Mouse (Mus musculus) brown adipose tissue, adult 24 weeks (tissue): ENCODE measurements around the gene Gdpd5. TPM values are rescaled to one million over a fixed set of nuclear protein-coding genes. Genes with fewer than 3 reads are reported as not detected.

Experiments used
- H3K27ac ChIP-seq: fragments of 200-500 bp; replicated peaks from 2 replicates; pipeline ENCODE4 v1.5.1; 2012; ENCODE audit warnings: low read depth, mild to moderate bottlenecking, low read length
- H3K4me1 ChIP-seq: fragments of 200-500 bp; 2 replicates; pipeline ENCODE4 v1.6.1; 2012; ENCODE audit warnings: low read length, mixed read lengths; ENCODE audit not compliant: control insufficient read depth, insufficient read depth, insufficient read length
- H3K4me3 ChIP-seq: fragments of 200-500 bp; 2 replicates; pipeline ENCODE4 v1.5.1; 2012; ENCODE audit warnings: low read depth, mild to moderate bottlenecking, low read length, moderate library complexity; ENCODE audit not compliant: insufficient read depth
- polyA plus RNA-seq: library from polyadenylated mRNA; stranded (reverse); fragments of >200 nt; gene quantifications from 2 replicates; pipeline ENCODE4 v1.2.4, GENCODE M21; 2012; ENCODE audit not compliant: missing spikeins, insufficient read depth, insufficient read length

The Gdpd5 gene
- polyA plus RNA-seq, 1 experiment: 10.1 TPM

DNA sequence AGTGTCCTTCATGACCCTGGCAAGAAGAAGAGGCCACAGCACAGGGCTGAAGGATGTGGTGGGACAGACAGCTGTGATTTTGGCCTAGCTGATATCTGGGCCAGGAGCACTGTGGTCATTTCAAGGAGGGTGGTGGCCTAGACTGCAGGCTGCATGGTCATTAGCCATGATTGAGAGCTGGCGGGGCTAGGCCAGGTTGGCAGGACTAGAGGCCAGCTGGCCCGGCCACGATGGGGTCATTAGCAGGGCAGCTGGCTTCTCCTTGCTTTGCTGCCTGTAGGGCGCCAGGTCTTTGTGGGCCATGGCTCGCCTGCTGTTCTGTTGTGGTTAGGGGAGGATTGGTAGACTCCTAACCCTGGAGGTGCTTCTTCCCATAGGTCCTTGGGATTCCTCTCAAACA is 4.8 kb downstream of the Gdpd5 start:
- Histone ChIP-seq H3K27ac (no peak overlapping the region), H3K4me1 (peaks cover 27% of the 10 kb centered on the region)

DNA sequence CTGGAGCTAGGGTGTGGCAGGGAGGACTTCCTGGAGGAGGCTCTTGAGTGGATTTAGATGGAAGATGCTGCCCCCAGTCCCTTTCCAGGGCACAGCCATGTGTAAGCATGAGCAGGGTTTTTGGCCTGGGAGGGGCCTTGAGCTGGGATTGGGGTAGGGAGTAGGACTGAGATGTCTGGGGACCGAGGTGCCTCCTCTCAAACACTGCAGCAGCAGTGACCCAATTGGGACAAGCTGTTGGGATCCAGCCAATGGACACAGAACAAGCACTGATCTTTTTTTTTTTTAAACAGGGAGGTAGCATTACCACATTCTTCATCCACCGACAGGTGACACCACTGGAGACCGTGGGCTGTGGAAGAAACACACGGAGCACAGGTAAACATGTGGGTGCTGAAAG is 5.6 kb downstream of the Gdpd5 start:
- Histone ChIP-seq H3K4me1 (peaks cover 27% of the 10 kb centered on the region), H3K27ac (no peak overlapping the region), H3K4me3 (no peak overlapping the region)

More for the DNA sequence above, 4.8 kb downstream of the Gdpd5 start:
- H3K4me3 ChIP-seq: no peak overlapping the region

DNA sequence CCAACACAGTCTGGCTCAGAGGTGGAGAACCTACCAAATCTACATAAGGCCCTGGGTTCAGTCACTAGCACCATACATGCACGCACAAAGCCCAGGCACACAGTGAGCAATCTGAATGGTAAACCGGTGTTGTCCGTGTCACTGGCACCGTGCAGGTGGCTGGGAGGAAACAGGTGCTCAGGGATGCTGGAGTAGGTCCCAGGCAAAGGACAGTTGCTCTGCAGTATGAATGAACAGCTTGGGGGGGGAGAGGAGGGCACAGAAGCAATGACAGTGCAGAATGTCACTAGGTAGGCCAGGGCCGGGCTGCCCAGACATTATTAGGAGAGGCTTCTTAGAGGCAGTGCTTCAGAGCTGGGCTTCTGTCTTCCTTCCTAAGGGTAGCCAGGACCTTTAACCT is 6.1 kb downstream of the Gdpd5 start:
- H3K4me3 ChIP-seq: no peak overlapping the region
- peaks cover 32% of the 10 kb centered on the region for H3K4me1 ChIP-seq
- H3K27ac ChIP-seq: no peak overlapping the region

DNA sequence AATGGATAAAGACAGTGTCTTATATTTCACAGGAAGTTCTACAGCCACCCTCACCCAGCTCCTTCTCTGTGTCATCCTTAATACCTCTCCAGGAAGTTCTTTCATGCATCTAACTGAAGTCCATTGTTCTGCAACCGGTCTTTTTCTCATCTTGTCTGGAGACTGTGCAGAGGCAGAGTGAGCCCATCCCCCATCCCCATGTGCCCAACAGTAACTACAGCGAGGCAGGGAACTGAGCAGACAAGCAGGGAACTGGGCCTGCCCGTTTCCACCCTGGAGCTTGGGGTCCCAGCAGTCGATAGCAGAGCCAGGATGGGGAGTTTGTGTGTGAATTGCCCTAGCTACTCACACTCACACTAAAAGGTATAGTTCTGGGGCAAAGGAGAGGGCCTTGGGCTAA is 9.3 kb downstream of the Gdpd5 start:
- no peak overlapping the region for H3K27ac ChIP-seq

DNA sequence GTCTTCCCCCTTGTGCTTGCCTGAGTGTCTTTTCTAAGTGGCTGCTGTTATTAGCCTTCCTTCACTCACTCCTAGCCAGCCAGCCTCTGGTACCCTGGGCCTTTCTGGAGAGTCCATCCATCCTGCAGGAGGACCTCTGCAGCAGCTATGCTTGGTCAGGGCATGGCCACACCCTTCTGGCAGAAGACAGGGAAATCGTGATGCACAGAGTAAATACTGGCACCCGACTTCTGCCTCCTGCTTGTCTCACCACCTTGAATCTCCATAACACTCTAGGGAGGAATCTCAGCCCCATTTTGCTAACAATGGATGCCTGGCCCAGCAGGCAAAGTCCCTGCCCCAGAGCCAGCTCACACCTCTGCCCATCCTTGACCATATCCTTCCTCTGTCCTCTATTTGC is 11.5 kb downstream of the Gdpd5 start:
- H3K4me3 ChIP-seq: no peak overlapping the region
- peaks cover 10% of the 10 kb centered on the region for H3K4me1 ChIP-seq
- H3K27ac ChIP-seq: no peak overlapping the region

More for the DNA sequence above, 9.3 kb downstream of the Gdpd5 start:
- Histone ChIP-seq H3K4me1 (peaks cover 14% of the 10 kb centered on the region), H3K4me3 (no peak overlapping the region)

DNA sequence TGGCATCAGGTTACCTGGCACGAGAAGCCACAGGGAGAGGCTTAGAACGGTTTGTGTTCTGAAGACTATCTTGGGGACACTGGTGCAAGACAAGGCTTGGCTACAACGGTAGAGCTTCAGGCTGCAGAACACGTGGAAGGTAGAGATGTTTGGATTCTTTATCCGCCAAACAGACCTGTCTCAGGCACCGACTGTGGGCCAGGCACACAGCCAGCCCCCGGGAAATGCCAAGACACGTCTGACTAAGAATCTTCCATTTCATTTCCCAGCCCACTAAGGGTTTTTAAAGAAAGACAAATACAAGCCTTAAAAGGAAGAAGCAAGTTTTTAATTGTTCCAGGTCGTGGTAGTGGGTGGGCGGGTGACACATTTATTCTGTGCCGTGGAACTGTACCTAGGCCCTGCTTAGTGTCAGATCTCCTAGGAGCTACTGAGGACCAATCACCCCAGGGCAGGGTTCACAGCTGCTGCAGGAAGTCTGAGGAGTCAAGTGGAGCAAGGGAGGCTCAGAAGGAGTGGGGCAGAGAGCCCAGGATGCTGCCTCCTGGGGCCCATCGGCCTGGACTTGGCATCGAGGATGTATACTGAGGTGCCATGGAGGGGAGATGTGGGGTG is 12.6 kb downstream of the Gdpd5 start:
- H3K4me1 ChIP-seq: peaks cover 8% of the 10 kb centered on the region
- H3K27ac ChIP-seq: no peak overlapping the region
- no peak overlapping the region for H3K4me3 ChIP-seq

DNA sequence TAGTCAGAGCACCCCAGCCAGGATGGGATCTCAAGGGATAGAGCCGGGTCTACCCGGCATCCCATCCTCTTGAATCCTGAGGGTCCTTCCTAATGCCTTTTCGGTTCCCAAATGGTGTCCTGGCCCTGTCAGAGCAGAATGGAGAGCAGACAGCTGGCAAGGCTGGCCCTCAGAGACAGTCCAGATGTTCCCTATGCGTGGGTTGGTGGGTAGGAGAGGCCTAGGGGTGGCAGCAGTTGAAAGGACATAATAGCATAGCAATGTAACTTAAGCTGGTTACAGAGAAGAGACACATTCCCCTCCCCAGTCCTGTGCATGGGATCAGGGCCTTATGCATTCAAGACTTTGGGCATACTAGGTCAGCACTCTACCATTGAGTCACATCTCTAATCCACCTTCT is 14.2 kb downstream of the Gdpd5 start:
- peaks cover 8% of the 10 kb centered on the region for H3K4me1 ChIP-seq
- H3K4me3 ChIP-seq: no peak overlapping the region
- H3K27ac ChIP-seq: no peak overlapping the region

DNA sequence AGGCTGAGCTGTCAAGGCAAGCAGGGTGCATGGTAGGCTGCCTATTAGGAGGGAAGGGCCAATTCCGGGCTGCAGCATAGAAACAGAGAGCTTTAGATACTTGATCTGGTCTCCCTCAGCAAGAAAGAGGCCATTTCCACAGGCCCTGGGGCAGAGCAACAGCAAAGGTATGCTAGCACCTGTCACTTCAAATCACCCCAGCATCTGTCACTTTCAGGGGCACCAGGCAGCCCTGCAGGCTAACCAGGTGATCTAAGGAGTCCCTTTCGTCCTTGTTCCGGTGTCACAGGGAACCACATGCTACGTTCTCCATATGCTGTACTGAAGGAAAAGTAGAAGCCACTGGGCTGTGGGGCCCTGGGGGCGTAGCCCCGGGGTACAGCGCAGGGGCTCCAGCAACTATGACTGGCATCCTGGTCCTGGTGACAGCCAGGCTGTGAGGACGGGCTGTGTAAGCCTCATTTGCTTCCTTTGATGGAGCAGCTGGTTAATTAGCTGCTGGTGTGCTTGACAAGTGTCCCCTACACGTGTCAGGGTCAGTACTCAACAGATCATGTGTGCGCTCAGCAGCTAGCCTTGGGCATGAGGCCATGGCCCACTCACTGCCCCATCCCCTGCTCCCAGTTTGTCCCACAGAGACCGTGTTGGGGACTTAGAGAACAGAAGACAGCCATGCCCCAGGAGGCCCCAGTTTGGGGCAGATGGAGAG is 14.8 kb downstream of the Gdpd5 start:
- Histone ChIP-seq H3K27ac (no peak overlapping the region), H3K4me3 (no peak overlapping the region), H3K4me1 (peaks cover 8% of the 10 kb centered on the region)

DNA sequence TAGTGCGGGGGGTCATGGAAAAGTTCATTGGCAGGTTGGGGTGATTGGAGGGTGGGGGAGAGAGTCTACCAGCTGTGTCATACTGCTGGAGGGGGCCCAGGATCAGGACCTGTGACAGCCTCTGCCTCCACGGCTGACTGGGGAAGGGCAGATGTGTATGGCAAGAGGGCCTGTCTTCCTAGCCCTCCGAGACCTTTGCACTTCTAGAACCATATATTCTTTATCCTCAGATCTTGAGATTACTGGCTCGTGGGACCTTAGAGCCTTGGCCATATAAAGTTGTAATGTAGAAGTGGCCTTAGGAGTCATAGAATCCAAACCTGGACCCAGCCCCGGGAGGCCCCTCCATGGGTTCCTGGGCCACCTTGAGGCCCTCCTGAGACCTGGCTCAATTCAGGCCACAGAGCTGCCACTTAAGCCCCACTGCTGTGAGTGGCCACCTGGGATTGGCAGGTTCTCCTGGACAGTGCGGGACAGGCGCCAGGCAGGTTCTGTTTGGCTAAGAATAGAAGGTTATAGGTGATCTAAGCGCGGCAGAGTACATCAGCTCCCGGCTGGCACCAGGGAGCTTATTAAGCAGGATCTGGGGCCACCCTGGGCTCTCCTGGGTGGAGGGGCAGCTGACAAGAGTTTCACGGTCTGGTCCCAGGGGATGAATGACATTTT is 15.9 kb downstream of the Gdpd5 start:
- H3K4me3 ChIP-seq: no peak overlapping the region
- H3K4me1 ChIP-seq: peaks cover 8% of the 10 kb centered on the region
- no peak overlapping the region for H3K27ac ChIP-seq

DNA sequence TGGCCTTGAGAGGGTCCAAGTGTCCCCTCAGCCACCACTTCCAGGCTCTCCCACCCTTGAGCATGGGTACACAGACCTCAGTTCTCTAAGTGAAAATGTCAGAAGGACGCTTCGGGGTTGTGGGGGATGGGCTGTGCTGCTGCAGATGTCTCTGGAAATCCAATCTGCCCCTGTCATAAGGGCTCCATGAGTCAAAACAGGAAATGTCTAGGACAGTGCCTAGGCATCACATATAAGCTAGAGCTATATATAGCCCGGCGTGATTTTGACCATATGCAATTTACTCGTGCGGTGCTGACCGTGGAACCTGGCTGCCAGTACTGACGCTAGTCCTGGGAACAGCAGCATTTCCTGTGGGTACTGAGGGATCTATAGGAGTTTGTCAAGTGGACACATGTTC is 20.2 kb downstream of the Gdpd5 start:
- no peak overlapping the region for H3K27ac ChIP-seq
- peaks cover 14% of the 10 kb centered on the region for H3K4me1 ChIP-seq
- H3K4me3 ChIP-seq: no peak overlapping the region

DNA sequence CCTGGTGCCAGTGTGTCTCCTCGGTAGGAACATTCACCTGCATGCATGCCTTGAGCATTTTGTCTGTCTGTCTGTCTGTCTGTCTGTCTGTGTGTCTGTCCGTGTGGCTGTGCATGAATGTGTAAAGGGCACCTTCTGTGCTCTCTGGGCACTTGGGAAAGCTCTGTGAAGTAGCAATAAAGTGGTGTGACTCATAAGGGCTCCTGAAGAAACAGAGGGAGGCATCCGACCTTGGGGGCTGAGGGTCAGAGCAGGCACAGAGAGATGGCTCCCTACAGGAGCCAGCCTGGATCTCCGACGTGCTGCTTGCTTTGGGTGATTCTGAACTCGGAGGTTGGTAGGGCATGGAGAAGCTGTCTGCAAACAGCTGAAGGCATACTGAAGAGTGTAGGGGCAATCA is 21.3 kb downstream of the Gdpd5 start:
- H3K27ac ChIP-seq: no peak overlapping the region
- no peak overlapping the region for H3K4me3 ChIP-seq
- peaks cover 16% of the 10 kb centered on the region for H3K4me1 ChIP-seq

DNA sequence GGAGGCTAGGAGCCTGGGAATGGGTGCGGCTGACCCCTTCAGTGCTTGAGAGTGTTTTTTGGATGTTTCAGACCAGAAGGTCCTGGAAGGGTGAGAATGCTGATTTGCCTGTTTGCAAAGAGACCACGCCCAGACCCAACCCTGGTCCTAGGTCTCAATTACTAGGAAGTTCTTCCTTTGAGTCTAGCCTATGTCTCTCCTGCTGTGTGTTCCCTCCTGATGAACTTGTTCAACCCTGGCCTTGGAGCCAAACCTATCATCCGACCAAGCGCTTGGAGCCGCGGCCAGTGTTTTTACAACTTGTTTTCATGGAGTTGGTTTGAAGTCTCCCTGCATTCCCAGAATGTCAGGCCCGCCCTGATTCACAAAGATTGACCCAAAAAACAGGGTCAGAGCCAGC is 22.0 kb downstream of the Gdpd5 start:
- Histone ChIP-seq H3K4me3 (no peak overlapping the region), H3K4me1 (peaks cover 21% of the 10 kb centered on the region), H3K27ac (no peak overlapping the region)

DNA sequence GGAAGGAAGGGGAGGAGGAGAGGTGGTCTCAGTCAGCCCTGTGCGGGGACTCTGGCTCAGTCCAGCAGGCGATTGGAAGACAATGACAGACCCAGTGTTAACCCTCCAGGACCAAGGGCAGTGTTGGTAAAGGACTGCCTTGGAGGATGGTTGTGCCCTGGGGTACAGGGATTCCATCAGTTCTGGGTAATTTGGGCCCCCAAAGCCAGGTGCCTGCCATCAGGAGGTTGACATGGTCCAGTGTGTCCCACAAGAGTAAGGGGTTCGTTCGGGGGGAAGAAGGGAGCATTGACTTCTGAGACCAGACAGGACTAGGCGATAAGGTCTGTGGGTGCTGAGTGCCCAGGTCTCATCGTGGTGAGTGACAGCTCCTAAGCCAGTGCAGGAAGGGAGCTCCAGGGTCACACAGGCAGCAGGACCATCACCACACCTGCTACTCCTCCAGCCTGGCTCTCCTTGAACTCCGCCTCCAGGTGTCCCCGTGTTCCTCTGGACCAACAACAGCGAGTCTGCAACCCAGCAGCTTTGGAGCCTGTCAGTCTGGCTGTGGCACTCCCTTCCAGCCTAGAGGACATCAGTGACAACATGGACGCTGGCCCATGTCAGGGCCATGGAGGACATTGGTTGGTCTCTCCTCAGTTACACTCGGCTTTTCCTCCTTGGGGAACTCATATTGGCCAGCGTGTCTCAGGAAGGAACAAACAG is 23.0 kb downstream of the Gdpd5 start:
- no peak overlapping the region for H3K27ac ChIP-seq
- no peak overlapping the region for H3K4me3 ChIP-seq
- peaks cover 21% of the 10 kb centered on the region for H3K4me1 ChIP-seq

DNA sequence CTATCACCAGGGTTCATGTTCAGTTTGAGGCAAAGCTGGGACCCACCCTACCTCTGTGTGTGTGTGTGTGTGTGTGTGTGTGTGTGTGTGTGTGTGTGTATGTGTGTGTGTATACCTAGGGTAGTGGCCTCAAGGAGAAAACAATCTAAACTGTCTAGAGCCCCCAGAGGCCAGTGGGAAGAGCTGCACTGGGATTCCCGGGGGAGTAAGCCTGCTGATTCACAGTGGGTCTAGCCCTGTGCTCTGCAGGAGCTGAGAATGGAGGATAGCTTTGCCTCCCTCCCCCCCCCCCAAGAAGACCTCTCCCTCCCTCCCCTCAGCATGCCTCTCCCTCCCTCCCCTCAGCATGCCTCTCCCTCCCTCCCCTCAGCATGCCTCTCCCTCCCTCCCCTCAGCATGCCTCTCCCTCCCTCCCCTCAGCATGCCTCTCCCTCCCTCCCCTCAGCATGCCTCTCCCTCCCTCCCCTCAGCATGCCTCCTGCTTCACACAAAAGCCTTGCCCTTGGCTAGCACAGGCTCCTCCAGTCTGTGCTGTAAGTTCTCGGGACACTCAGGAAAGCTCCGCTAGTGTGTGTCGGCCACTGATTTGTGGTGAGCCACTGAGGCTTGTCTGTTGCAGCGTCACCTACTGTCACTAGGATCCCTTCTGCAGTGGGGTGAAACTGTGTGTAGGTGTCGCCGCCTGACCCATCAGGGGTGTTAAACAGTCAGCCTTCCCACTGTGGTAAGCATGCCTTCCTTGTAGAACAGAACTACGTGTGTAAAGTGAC is 24.4 kb downstream of the Gdpd5 start:
- peaks cover 30% of the 10 kb centered on the region for H3K4me1 ChIP-seq
- H3K4me3 ChIP-seq: no peak overlapping the region
- H3K27ac ChIP-seq: no peak overlapping the region

DNA sequence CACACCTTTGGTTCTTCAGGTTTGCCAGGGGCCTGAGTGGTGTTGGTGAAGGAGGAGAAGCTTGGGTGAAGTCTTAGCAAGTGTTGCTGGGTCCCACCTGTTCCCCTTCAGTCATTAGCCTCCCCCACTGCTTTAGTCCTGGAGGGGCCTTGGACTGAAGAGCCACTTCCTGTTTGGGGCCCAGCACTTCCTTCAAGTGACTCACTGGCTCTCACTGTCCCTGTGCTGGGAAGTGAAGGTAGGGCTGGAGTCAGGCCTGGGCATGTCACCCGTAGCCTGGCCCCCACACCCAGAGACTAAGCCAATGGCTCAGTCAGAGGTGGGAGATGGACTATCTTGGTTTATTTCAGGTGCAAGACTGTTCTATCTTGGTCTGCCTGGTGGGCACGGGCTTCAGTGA is 26.4 kb downstream of the Gdpd5 start:
- Histone ChIP-seq H3K4me1 (peaks cover 31% of the 10 kb centered on the region), H3K4me3 (no peak overlapping the region), H3K27ac (no peak overlapping the region)
